ENCODE assay signal across 14 mouse cellular contexts in the genomic region with DNA sequence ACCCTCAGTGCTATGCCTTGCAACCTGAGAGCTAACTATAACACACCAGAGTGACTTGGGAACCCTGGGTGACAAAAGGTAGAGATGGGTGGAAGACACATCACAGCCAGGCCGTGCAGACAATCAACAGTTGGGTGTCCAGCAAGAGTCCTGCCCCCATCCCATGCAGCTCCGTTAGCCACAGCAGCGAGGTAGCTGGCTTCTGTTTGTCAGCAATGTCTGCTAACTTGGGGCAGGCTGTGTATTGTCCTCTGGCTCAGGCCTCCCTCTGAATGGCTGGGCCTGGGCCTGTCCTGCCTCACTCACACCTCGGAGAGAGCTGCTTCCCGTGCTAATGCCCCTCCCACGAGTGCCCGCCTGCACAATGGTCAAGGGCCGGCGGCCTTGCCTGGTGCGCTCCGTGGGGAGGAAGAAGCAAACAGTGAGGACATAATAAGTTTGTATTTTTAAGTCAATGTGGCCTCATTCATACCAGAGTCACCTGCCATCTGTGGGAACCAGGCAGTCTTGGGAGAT. TPM values are rescaled to one million over a fixed set of nuclear protein-coding genes. Genes with fewer than 3 reads are reported as not detected.
DNase-seq lines count a peak whose midpoint lies in the region; ATAC-seq lines count a peak whose summit lies in the region.
"Had no signal": no experiment of that assay in that cellular context is flagged by ENCODE, and none has a peak within 500 bp of the region (broad histone marks: within the 10 kb centered on the region; RNA-seq: fewer than 3 reads in every experiment).

No protein-coding gene starts in this region.

- H3K36me3 ChIP-seq in heart, embryonic 15.5 days: peaks cover 4% of the 10 kb centered on the region; the same call in 1 of the 2 replicates
- peaks cover 98% of the 10 kb centered on the region for H3K36me3 ChIP-seq in megakaryocyte, embryonic 14.5 days (replicated peaks; ENCODE audit: low read length)
- peaks cover 21% of the 10 kb centered on the region for H3K36me3 ChIP-seq in limb, embryonic 12.5 days

- intact Hi-C loops in heart, postnatal 25 days (cut with DNase I): no loop called here

- no peak overlapping the region for H3K4me2 ChIP-seq in heart, embryonic 15.5 days
- no peak overlapping the region for H3K4me2 ChIP-seq in limb, embryonic 12.5 days

- H3K27me3 ChIP-seq in heart, embryonic 15.5 days: no peaks in the 10 kb centered on the region
- H3K27me3 ChIP-seq in megakaryocyte, embryonic 14.5 days (replicated peaks): no peaks in the 10 kb centered on the region
- no peaks in the 10 kb centered on the region for H3K27me3 ChIP-seq in limb, embryonic 12.5 days
- H3K27me3 ChIP-seq: CH12.LX had no signal

- WGBS in heart, embryonic 15.5 days: 35% methylated on average over 11 of the region's 11 CpGs
- 43% methylated on average over 11 of the region's 11 CpGs for WGBS in limb, embryonic 12.5 days

- no peak overlapping the region for H3K4me3 ChIP-seq in heart, embryonic 15.5 days
- peak overlapping the region; percentile 69 for H3K4me3 ChIP-seq in megakaryocyte, embryonic 14.5 days (replicated peaks)
- H3K4me3 ChIP-seq in limb, embryonic 12.5 days (replicated peaks): no peak overlapping the region

- no peak for ATAC-seq in heart, embryonic 15.5 days (replicated peaks; ENCODE audit: insufficient number of reproducible peaks, insufficient read depth, low FRiP score, low read depth)
- no peak for ATAC-seq in megakaryocyte, adult 5-6 weeks (ENCODE audit: poor library complexity, severe bottlenecking)
- no peak for ATAC-seq in limb, embryonic 12.5 days (ENCODE audit: insufficient number of reproducible peaks, insufficient read depth, low FRiP score, low TSS enrichment, low read depth)
- ATAC-seq: intestine, postnatal 0 days had no signal

- DNase-seq in heart, postnatal 25 days (ENCODE audit: low spot score): no peak
- DNase-seq in natural killer cell, adult 2 months (ENCODE audit: low spot score in 2 of 2): peak; percentile 37 to 55
- no peak for DNase-seq in spleen, postnatal 4 days (ENCODE audit: low spot score in 2 of 2)
- DNase-seq: adrenal gland, postnatal 10 days; layer of hippocampus, adult 9-11 months; left cerebral cortex, postnatal 4 days; midbrain, embryonic 14.5 days; right cerebral cortex, postnatal 14 days had no signal

- no peaks in the 10 kb centered on the region for H3K9me3 ChIP-seq in heart, embryonic 15.5 days (replicated peaks)
- H3K9me3 ChIP-seq in megakaryocyte, embryonic 14.5 days: no peaks in the 10 kb centered on the region
- H3K9me3 ChIP-seq in limb, embryonic 12.5 days: no peaks in the 10 kb centered on the region

- peaks cover 45% of the 10 kb centered on the region for H3K4me1 ChIP-seq in heart, embryonic 15.5 days (replicated peaks)
- H3K4me1 ChIP-seq in megakaryocyte, embryonic 14.5 days: peaks cover 93% of the 10 kb centered on the region
- peaks cover 66% of the 10 kb centered on the region for H3K4me1 ChIP-seq in limb, embryonic 12.5 days (replicated peaks)

- peak overlapping the region; percentile 17; the same call in 1 of the 2 replicates for H3K27ac ChIP-seq in heart, embryonic 15.5 days
- H3K27ac ChIP-seq in limb, embryonic 12.5 days: peak overlapping the region; percentile 26; the same call in 1 of the 2 replicates

- H3K9ac ChIP-seq in heart, embryonic 15.5 days: no peak overlapping the region
- H3K9ac ChIP-seq in limb, embryonic 12.5 days (replicated peaks): no peak overlapping the region

RNA-seq across cellular contexts. Expression of gene Ldlrap1, which starts 14.9 kb away (rescaled TPM):
- polyA plus RNA-seq in heart, embryonic 15.5 days (2015; fragmentation: Nextera tagmentation; extraction: Ambion mirVana): 11.6 and 16.0 TPM in 2 replicates
- total RNA-seq in heart, postnatal 25 days (2021): 10 to 100 TPM; 14.1 to 15.5 TPM
- polyA plus RNA-seq in megakaryocyte, embryonic 14.5 days (2012; ENCODE audit: insufficient read depth, low replicate concordance): 11.8 and 17.8 TPM in 2 replicates
- total RNA-seq in megakaryocyte, adult 5-6 weeks (2015): 13.8 and 16.0 TPM in 2 replicates
- total RNA-seq in megakaryocyte, adult 5-6 weeks (2017): 7.6 and 9.6 TPM in 2 replicates
- 21.7 and 23.3 TPM in 2 replicates for polyA plus RNA-seq in limb, embryonic 12.5 days (2016; fragmentation: Nextera tagmentation; extraction: Ambion mirVana)

RNA-seq across cellular contexts. Expression of gene Man1c1, which starts 48.9 kb away (rescaled TPM):
- 5.1 and 6.6 TPM in 2 replicates for polyA plus RNA-seq in heart, embryonic 15.5 days (2015; fragmentation: Nextera tagmentation; extraction: Ambion mirVana)
- 10 to 100 TPM; 21.0 to 25.0 TPM for total RNA-seq in heart, postnatal 25 days (2021)
- 4.0 and 5.9 TPM in 2 replicates for polyA plus RNA-seq in megakaryocyte, embryonic 14.5 days (2012; ENCODE audit: insufficient read depth, low replicate concordance)
- 28.0 and 33.1 TPM in 2 replicates for total RNA-seq in megakaryocyte, adult 5-6 weeks (2015)
- total RNA-seq in megakaryocyte, adult 5-6 weeks (2017): 14.1 and 16.9 TPM in 2 replicates
- polyA plus RNA-seq in limb, embryonic 12.5 days (2016; fragmentation: Nextera tagmentation; extraction: Ambion mirVana): 2.9 and 3.4 TPM in 2 replicates

Comparison
In these comparisons a context has a peak if more than half of its experiments do, and no peak if none do; other contexts are left out.
1. DNase-seq: peak in natural killer cell, adult 2 months (2 of 2); none in heart, postnatal 25 days (single experiment) and spleen, postnatal 4 days (0 of 2).